Mouse (Mus musculus) stomach, postnatal 0 days (tissue): ENCODE results near the gene 4930548H24Rik.

Experiments used
- CTCF ChIP-seq: IDR thresholded peaks from 2 replicates; pipeline ENCODE4 v1.5.1; 2016; ENCODE audit warnings: antibody characterized with exemption, low read depth, mild to moderate bottlenecking, moderate library complexity
- EP300 ChIP-seq: optimal IDR thresholded peaks from 2 replicates; pipeline ENCODE3; 2016; ENCODE audit warnings: antibody characterized with exemption

- TF ChIP-seq CTCF (no peak), EP300 (no peak)
Observed at GRCm38 (mm10) chr5:31452886-31453410, 32.6 kb upstream of the 4930548H24Rik start.
